In the genomic region with DNA sequence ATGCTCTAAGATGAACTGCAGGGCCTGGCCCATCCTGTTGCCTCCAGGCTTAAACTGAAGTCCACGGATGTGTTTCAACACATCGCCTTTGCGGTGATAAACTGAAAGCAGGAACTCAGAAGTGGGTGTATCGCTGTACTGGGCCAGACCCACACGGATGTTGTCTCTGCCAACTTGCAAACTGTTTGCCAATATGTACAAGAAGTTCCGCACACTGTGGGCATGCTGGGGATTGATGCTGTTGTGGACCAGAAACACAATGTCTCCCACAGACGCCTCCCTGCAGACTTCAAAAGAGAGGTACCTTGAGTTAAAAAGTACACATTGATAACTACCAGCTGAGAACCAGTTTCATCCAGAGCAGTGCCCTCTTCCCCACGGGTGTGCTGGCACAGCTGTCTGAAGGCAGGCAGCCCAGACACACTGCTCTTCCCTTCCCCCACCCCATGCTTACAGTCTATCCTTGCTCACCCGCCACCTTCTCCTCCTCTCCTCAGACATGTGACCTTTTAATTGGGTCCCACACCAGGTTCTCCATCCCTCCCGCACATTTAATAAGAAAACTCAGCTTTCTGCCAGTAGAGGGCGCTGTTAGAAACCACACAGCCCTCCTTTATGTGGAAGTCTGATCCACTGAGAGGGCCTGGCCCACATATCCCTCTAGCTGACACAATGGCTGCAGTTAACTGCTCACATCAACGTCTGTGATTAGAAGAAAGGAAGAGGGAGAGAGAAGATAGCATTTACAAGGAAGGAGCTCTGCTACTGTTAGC, we compare ENCODE assay signal across 8 mouse cellular contexts. TPM values are rescaled to one million over a fixed set of nuclear protein-coding genes. Genes with fewer than 3 reads are reported as not detected.
A peak's percentile ranks its signal among the peaks of the same experiment; 100 is the strongest.
DNase-seq lines count a peak whose midpoint lies in the region; ATAC-seq and TF ChIP-seq lines count a peak whose summit lies in the region.

No protein-coding gene starts in this region.

- no peak overlapping the region for H3K27ac ChIP-seq in left cerebral cortex, adult 2 months
- H3K27ac ChIP-seq in olfactory bulb, adult 2 months (ENCODE audit: insufficient read depth, low read depth, low read length), result no peak overlapping the region
- H3K27ac ChIP-seq in intestine, embryonic 16.5 days (ENCODE audit: low read length), result no peak overlapping the region

- peak; percentile 64 for TF ChIP-seq CTCF in left cerebral cortex, adult 2 months (IDR thresholded peaks at IDR 0.05)
- peak; percentile 16; the same call in 1 of the 2 replicates for TF ChIP-seq CTCF in olfactory bulb, adult 2 months (IDR thresholded peaks at IDR 0.05; ENCODE audit: insufficient read depth, low read depth, low read length)

- DNase-seq in heart, adult 11 months, result peak; percentile 90
- no peak for DNase-seq in heart, postnatal 25 days (ENCODE audit: low spot score)
- peak; percentile 83 for DNase-seq in ES-CJ7 (ENCODE audit: low read depth, low spot score)
- DNase-seq in cerebellum, postnatal 10 days, result peak; percentile 60 to 72
- DNase-seq in heart, postnatal 36 days, result peak; percentile 14 to 21
- DNase-seq in left cerebral cortex, adult 2 months (ENCODE audit: extremely low spot score in 1 of 2, low spot score in 2 of 2), result peak in 1 of 2 experiments; percentile 32

- H3K4me2 ChIP-seq in intestine, embryonic 16.5 days (ENCODE audit: low read depth, low read length), result no peak overlapping the region

- ATAC-seq in intestine, embryonic 16.5 days, result no peak

- no peaks in the 10 kb centered on the region for H3K36me3 ChIP-seq in intestine, embryonic 16.5 days (ENCODE audit: control insufficient read depth, insufficient read depth, low read length)

- no peak overlapping the region for H3K4me3 ChIP-seq in left cerebral cortex, adult 2 months
- H3K4me3 ChIP-seq in olfactory bulb, adult 2 months (ENCODE audit: insufficient read depth, low read depth, low read length), result no peak overlapping the region
- no peak overlapping the region for H3K4me3 ChIP-seq in intestine, embryonic 16.5 days (ENCODE audit: low read length)

- 43% methylated on average over 12 of the region's 12 CpGs for WGBS in olfactory bulb, adult 2 months
- 61% methylated on average over 12 of the region's 12 CpGs for WGBS in intestine, embryonic 16.5 days

- peaks cover 8% of the 10 kb centered on the region for H3K4me1 ChIP-seq in olfactory bulb, adult 2 months (ENCODE audit: control insufficient read depth, insufficient read depth, low read length)
- 0 out of 2 replicates have a peak, but pooled peaks cover 3% of the 10 kb centered on the region for H3K4me1 ChIP-seq in intestine, embryonic 16.5 days (ENCODE audit: control insufficient read depth, insufficient read depth, low read length)

- intact Hi-C loops in heart, postnatal 25 days (cut with DNase I), result no loop called here
- intact Hi-C loops in heart, postnatal 36 days (cut with DNase I), result no loop called here
- intact Hi-C loops in left cerebral cortex, adult 2 months (cut with DNase I), result no loop called here

- H3K9me3 ChIP-seq in intestine, embryonic 16.5 days (ENCODE audit: control insufficient read depth, low read length), result no peaks in the 10 kb centered on the region

- no peak for TF ChIP-seq POLR2A in olfactory bulb, adult 2 months (IDR thresholded peaks at IDR 0.05; ENCODE audit: insufficient read depth, low read depth, low read length)

- H3K27me3 ChIP-seq in intestine, embryonic 16.5 days (replicated peaks; ENCODE audit: control insufficient read depth, insufficient read depth, low read length), result no peaks in the 10 kb centered on the region

- H3K9ac ChIP-seq in intestine, embryonic 16.5 days (ENCODE audit: low read depth, low read length), result no peak overlapping the region

RNA-seq across cellular contexts. Expression of a gene that starts 16.1 kb away (rescaled TPM):
- not detected for total RNA-seq in heart, postnatal 25 days (2021)
- not detected for total RNA-seq in heart, postnatal 36 days (2021)
- 1 to 10 TPM; 1.5 to 2.2 TPM for total RNA-seq in left cerebral cortex, adult 2 months (2021)
- polyA plus RNA-seq in olfactory bulb, adult 2 months (2012; ENCODE audit: insufficient read depth, insufficient read length, low replicate concordance, missing spikeins), result not detected in 2 replicates
- polyA plus RNA-seq in intestine, embryonic 16.5 days (2015; fragmentation: Nextera tagmentation; extraction: Ambion mirVana), result 72.7 and 83.0 TPM in 2 replicates
